Mouse (Mus musculus): Measurements from ENCODE around the gene Peli1.

Gene Peli1

DNA sequence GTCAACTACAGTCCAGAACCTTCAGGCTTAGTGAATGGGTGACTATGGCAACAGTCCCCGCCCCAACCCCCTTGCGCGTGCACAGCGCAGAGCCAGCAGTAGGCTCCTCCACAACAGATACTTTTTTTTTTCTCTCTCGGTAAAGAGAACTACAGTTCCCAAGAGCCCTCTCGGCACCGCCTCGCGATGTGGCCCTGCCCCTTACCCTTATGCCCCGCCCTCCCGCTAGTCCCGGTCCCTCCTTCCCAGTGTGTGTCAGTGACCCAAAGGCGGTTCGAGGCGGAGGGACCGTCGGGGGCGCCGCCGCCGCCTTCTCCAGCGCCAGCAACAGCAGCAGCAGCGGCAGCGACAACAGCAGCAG is at the start of gene Peli1:
TSS of gene Peli1 (plus strand) at position 225 of the 361 bp plus-strand sequence.
- peak; percentile 99 for DNase-seq

DNA sequence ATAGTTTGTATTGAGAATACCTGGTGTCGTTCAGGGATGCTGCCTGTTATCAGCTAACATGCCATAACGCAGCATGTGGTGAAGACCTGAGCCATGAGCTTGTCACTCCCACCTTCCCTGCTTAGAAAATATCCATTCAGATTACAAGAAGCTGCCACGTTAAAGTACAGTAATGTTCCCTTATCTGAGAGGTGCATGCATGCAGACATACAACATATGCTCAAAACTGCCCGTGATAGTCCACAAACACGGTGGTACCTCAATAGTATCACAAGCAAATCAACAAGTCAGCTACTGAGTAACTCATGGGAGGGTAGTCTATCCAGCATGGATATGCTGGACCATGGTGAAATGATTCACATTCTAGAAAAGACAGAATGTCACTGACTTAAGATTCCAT is 48.5 kb upstream of the Peli1 start:
- DNase-seq = no peak

DNA sequence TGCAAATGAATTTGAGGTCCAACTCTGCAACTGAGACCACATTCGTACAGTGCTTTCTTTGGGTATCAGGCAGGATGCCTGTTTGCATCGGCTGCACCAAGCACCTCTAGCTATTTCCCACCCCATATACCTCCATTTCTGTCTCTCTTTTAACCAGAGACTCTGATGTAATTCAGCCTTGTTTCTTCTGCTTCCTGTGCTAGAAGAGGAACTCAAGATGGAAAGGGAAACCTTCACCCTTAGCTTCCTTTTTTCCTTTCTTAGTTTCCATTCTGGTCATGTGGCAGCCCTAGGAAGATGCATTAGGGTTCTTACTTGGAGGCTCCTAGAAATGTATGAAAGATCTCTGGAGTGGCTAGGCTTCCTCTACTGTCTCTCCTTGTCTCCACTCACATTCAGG is 44.9 kb upstream of the Peli1 start:
- no peak for DNase-seq

DNA sequence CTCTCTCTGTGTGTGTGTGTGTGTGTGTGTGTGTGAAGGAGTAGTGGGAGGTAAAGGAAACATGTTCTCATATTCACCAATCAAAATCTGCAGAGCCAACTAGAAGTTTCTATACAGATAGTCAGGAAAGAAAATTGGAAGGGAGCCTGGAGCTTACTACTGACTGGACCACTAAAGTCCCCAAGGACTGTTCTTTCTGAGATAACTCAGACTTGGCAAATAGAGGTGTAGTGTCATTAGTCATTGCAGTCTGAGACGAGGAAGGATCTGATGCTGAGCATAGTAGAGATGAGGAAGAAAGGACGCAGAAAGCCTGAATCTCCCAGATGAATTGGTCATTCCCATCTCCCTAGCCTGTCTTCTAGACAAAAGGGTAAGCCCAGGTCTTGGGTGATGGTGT is 43.2 kb upstream of the Peli1 start:
- DNase-seq = no peak

DNA sequence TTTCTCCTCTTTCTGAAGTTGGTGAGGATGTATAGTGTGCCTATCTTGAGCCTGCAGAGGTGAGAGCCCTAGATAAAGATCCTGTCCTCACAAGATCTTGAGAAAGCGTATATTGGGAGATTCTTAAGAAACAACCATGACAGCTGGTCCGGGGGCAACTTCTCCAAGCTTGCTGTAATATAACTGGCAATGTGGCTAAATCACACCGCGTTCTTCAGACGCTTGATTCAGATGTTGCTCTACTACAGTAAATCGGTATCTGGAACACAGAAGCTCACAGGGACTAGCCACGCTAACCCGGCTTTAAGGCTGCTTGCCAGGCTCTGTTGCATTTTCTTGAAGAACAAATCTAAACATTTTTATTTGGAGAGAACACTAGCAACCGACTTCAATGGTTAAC is 39.4 kb upstream of the Peli1 start:
- DNase-seq = no peak

DNA sequence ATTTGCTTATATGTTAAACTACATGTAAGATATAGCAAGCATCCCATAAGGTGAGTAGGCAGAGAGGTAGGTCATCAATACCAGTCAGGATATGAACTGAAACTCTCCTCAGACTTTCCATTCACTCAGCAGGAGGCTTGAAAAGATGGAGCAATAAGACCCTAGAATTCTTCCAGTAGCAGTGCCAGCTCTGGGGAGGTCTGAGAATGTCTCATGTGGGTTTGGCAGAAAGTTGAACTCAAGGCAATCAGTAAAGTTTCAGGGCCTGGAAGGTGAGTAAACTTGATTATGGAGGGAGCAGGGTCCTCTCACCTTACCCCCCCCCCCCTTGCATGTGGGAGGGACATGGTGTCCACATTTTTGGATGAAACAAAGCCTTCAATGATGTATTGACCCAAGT is 36.5 kb upstream of the Peli1 start:
- no peak for DNase-seq

DNA sequence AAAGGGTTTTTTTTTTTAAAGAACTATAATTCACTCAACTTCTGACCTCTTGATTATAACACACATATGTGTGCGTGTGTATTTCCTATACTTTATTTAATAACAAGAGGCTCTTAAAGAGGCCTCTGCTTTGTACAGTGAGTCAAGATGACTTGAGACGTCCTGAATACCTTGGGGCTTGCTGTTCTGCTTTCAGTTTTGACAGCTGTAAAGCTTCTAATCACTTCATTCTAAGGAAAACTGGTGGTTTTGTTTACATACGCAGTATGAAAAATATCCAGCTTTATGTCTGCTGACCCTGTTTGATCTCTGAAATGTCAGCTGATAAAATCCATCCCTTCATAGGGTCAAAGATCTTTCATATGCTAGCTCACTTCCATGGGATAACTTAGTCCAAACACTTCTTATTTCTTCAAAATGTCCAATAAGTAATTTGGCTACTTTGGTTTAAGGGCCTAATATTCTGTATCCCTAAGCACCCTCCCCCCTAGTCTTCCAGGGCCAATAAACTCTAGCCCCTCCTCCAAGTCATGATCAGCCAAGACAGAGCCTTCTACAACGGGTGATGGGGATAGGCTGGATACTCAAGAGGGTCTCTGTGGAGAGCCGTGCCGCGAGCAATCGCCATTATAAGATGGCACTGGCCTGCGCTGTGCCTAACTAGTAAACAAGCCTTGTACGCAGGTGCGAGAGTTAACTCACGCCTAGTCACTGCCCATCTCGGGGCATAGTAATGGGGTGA is 34.8 kb upstream of the Peli1 start:
- no peak for DNase-seq

DNA sequence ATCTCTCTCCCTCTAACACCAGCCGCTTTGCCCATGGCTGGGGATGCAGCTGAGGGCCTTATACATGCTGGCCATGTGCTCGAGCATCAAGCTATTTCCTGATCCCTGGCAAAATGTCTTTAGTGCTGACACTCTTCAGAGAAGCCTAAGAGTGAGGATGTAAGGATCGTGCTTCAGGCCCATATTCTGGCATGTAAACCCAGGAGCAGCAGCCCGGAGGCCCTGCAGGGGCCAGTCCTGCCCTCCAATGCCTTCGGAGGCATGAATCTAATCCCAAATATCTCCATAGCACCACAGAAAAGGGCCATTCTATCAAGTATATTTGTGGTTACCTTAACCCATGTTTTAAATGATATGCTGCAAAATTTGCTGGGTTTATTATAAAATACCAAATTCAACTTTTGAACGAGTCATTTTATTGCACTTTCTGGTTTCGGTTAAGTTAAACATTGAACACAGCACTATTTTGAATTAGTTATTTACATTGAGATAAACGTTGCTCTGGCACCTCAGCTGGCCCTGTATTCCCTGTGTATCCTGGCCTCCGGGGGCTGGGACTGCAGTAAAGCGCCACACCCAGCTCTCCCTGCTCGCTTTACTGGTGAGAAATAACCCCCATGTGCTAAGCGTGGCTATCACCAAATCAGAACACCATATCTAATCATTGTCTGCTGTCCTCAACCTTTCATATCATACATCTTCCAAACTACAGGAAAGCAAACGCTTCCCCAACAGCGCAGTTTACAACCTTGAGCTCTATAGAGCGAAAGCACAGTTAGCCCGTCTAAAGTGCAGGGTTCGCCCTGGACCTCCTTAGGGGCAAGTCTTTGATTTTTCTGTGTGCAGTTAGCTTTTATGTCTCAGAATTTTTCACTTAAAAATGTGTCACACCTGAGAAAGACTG is 33.3 kb upstream of the Peli1 start:
- no peak for DNase-seq

DNA sequence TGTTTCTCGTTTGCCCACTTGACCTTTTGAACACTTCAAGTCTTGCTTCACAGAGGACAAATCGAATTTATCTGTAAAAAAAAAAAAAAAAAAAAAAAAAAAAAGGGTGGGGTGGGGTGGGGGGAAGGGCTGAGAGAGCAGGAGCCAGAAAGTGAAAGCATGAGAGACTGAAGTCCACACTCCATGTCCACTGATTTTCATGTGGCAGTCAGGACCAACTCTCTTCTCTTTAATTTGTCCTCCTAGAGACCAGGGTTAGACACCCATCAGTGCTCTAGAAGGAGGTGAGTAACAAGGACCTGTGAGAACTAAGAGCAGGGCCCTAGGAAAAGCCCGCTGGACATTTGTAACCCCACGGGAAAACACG is 32.7 kb upstream of the Peli1 start:
- DNase-seq = no peak

DNA sequence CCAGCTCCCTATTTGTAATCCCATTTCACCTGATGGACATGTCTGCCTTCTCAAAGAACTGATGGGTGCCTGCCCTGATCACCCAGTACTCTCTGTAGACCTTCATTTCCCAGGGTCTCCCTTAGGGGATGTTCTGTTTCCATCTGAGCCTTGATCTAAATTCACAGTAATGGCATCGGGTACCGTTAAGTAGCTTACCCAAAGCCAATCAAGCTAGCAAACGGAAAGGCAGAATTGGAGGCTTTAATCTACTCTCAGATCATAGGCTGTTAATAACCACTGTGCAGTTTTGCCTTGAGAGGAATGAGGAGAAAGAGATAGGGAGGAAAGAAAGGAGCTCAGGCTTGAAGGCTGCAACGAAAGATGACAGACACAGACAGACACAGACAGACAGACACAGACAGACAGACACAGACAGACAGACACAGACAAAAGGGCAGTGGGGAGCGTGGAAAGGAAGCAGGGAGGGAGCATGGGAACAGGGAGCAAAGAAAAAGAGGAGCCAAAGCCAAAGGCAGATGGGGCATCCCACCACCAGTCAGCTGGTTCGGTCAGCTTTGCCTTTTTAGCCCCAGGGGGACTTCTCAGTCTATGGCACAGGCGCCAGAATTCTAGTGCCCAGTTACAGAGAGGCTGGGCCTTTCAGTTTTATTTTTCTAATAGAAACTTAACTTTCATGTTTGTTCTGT is 30.6 kb upstream of the Peli1 start:
- no peak for DNase-seq

DNA sequence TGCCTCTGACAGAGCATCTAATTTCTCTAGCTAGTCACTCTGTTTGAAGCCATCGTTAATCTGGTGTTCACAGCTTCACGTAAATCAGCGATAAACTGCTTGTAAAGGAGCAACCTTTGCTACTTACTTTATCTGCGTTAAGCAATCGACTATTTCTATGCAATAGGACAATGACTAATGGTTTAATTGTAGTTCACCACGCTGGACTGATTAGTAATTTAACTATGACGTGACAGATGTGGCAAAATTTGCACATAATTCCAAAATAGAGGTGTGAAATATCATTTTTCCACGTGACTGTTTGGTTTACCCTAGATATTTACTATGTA is 30.1 kb upstream of the Peli1 start:
- no peak for DNase-seq

DNA sequence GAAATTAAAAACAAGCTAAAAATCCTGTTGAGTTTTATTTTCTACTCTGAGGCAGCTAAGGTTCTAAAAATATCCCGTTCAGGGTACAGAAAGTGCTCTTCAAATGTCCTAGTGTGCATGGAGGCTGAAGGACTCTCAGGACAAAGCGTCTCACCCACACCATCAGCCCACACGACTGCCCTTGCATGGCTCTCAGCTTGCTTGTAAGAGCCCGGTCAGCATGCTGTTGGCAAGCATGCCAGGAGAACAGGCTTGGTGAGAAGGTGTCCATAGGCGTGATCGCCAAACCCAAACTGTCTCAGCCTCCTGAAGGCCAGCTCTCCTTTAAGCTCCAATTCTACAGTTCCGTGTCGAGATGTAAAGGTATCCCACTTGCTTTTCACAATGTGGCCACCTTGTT is 29.7 kb upstream of the Peli1 start:
- DNase-seq = peak; percentile 85

DNA sequence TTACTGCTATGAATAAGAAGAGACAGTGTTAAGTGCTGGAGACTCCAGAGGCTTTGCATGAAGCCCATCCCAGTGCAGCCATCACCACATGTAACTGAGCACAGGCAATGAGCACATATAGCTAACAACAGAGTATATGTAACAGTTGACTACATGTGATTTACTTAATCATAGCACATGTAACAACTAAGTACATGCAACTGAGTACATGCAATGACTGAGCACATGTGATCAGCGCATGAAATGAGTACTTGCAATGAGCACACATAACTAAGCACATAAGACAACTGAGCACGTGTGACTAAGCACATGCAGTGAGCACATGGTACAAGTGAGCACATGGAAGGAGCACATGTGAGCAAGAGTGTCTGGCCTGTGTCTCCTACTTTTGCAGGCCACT is 29.0 kb upstream of the Peli1 start:
- no peak for DNase-seq

DNA sequence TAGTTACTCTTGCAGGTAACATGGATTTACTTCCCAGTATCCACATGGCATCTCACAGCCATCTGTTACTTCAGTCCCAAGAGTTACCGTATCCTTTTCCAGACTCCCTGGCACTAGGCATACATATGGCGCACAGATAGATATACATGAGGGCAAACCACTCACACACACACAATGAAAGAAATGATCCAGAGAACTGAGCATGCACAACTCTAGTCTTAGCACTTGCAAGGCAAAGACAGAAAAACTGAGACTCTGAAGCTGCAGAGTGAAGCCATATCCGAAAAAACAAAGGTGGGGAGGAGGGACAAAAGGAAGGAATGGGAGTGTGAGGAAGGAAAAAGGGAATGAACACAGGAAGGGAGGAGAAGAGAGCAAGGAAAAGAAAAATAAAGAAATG is 27.8 kb upstream of the Peli1 start:
- no peak for DNase-seq

DNA sequence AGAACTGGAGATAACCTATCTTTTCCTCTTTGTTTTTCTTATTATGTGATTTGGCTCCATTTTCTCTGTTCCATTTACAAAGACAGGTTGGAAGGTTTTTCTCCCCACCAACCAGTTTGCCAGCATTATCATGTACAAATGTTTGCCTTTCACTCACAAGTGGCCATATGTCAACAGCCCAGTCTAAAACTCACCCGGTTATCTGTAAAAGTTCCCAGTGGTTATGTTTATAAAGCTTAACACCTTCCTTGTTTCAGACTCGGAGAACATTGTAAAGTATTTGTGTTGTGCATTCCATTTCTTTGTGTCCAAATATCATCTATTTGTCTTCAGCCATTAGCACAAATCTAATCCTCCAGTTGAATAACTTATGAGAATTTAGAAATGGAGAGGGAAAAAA is 11.7 kb upstream of the Peli1 start:
- DNase-seq = peak; percentile 72

DNA sequence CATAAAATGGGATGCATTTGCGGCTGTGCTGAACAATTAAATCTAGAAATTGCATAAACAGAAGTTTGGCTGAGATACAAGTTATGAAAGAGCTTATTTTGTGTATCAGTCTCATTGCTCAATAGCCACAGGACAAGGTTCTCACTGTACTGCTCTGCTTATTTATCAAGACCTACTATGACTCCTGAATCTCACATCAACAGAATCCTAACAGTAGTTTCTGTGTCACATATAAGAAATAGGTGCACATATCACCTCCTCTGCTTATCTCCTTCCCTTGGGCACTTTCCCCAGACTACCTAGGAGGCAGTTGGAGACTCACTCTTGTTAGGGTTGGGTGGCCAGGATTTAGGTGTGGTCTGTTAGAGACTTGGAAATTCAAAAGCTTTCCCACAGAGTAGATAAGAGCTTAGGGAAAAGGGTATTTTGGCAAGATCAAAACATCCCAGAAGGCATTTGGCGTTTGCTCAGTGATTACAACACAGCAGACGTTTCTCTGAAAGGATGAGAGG is 11.2 kb upstream of the Peli1 start:
- peak; percentile 81 for DNase-seq

DNA sequence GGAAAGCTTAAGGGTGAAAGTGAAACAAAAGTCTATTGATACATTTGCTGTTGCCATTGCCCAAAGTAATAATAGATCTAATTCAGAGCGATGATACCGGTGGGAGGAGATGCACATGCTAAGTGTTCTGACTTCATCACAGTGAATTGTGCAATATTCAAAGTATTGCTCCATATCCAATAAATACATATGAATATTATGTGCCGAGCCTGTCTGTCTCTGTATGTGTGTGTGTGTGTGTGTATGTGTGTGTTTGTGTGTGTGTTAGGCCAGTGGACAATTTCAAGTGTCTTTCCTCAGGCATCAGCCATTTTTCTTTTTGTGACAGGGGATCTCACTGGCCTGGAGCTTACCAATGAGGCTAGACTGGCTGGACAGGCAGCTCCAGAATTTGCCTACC is 9.9 kb upstream of the Peli1 start:
- DNase-seq = no peak

DNA sequence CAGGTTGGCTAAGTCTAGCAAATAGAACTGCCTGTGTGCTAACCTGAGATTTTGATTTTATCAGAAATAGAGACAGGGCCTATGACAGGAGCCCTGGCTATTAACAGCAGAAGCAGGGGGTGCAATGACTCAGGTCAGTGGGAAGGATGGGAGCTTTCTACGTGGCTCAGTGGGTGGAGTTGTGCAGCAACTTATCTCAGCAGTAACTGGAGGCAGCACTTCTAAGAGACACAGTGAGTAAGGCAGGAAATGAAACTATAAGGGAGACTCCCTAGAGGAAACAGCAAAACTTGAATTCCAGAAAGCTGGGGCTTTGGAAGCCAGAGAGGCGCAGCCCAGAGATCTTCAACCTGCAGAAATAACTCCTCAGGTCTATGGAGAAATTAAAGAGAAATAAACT is 8.4 kb upstream of the Peli1 start:
- peak; percentile 61 for DNase-seq

DNA sequence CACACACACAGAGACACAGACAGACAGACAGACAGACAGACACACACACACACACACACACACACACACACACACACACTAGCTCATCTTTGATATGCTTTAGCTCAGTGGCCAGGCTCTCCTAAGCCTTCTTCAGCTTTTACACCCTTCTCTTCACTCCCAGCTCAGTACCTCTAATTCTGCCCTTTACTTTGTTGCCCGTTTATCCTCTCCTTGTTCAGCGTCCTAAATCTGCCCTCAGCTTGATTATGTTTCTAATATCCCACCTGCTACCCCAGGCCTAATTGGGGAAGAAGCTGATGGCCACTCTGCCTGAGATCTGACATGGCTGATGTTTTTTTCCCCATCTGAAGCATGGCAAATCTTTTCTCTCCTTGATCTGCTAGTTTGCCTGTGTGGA is 2.7 kb upstream of the Peli1 start:
- no peak for DNase-seq

DNA sequence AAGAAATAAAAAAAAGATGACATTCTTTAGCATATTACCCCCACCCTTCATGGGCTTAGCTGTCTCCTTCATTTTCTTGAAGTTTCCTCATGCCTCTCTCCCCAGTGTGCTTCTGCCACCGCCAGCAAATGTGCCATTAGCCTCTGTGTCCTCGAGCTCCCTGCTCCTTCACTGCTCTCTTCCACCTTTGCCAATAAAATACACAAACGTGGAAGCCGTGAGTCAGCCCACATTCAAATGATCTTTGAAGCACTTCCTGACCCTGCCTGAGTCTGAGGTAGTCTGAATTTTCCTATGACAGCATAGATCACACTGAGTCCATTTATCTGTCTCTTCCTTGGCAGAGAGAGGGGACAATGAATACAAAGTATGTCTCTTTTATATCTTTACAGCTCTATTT is 1.5 kb upstream of the Peli1 start:
- DNase-seq = no peak

DNA sequence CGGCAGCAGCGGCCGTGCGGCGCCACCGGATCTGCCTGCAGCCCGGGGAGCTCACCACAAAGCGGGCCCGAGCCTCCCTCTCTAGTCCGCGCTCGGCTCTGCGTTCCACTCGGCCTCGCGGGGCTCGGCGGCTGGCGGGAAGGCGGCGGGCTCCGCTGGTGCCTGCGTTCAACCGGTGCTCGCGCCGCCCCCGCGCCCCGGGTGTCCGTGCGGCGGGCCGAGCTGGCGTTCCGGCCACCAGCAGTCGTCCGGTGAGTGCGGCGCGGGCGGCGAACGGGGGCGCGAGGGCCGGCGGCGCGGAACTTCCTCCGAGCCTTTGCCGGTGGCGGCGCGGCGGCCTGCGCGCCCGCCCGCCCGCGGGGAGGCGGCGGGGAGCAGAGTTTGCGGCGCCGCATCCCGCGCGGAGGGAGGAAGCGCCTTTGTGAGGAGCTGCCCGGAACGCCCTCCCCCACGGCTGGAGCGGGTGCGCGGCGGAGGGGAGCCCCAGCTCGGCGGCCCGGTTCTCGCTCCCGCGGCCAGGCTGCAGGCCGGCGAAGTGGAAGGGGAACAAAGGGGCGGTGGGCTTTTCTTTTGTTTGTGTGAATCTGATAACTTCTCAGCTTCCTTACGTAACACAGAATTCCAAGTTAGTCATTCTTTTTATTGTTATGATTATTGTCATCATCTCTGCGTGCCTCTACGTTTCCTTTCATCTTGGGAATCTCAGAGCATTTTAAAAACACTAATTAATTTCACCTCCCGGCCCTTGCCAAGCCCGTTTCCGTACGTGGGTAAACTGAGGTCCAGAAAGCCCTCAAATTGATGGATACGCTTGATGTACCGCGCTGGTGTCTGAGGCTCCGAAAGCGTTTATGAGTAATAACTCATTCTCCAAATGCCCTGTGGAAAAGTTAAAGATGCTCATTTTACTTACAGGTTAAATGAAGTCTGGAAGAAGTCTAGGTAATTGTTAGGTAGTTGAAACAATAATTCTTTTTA is 626 bp downstream of the Peli1 start:
- peak; percentile 68 for DNase-seq

DNA sequence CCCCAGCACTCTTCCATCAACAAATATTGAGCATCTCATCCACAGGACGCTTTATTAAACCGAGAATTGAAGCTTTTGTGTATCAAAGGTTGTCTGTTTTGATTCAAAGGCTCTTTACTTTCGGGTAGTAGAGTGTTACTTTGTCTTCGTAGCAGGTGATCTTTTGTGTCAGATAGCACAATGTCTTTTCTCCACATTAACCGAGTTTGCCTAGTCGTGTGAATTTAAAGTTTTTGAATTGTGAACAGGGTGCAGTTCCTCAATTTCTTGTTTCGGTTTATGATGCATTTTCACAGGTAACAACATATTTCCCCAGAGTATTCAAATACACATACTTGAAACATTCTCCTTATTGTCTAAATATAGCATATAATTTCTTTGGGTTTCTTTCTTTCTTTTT is 1.5 kb downstream of the Peli1 start:
- no peak for DNase-seq

Data from lung, postnatal 36 days (tissue).